Mouse (Mus musculus) kidney, adult 2 months (tissue): ENCODE data around the gene Wbp1l. TPM values are rescaled to one million over a fixed set of nuclear protein-coding genes. Genes with fewer than 3 reads are reported as not detected.
A peak's percentile ranks its signal among the peaks of the same experiment; 100 is the strongest.

Experiments used
- DNase-seq: peaks from one replicate; pipeline ENCODE4 v3.0.0; 2021
- H3K27ac ChIP-seq: fragments of 200-500 bp; 2 replicates; pipeline ENCODE4 v1.5.1; 2012; ENCODE audit warnings: low read depth, low read length, control low read depth, inconsistent platforms; ENCODE audit not compliant: insufficient read depth
- H3K27me3 ChIP-seq: fragments of 200-500 bp; replicated peaks from 2 replicates; pipeline ENCODE4 v1.6.1; 2012; ENCODE audit warnings: mild to moderate bottlenecking, moderate library complexity, low read length, inconsistent platforms; ENCODE audit not compliant: control insufficient read depth, insufficient read depth
- H3K36me3 ChIP-seq: fragments of 200-500 bp; 2 replicates; pipeline ENCODE4 v1.6.1; 2012; ENCODE audit warnings: mild to moderate bottlenecking, moderate library complexity, low read length, inconsistent platforms; ENCODE audit not compliant: control insufficient read depth, insufficient read depth
- H3K4me1 ChIP-seq: fragments of 200-500 bp; 2 replicates; pipeline ENCODE4 v1.6.1; 2011; ENCODE audit warnings: low read length; ENCODE audit not compliant: control insufficient read depth, insufficient read depth
- H3K4me3 ChIP-seq: fragments of 200-500 bp; 2 replicates; pipeline ENCODE4 v1.5.1; 2011; ENCODE audit warnings: mild to moderate bottlenecking, low read depth, low read length, control low read depth; ENCODE audit not compliant: insufficient read depth
- CTCF ChIP-seq: fragments of 200-500 bp; conservative IDR thresholded peaks from 2 replicates; pipeline ENCODE4 v1.5.1; 2011; ENCODE audit warnings: low read depth, mild to moderate bottlenecking, control low read depth, low read length, moderate library complexity, mixed read lengths; ENCODE audit not compliant: insufficient read depth, insufficient read length
- POLR2A ChIP-seq: fragments of 200-500 bp; IDR thresholded peaks from one replicate; pipeline ENCODE4 v1.6.1; 2011; ENCODE audit warnings: low read depth, low read length, control low read depth
- WGBS: fragments of 180-500 bp; shearing (Covaris S2); methylation state at CpG from one replicate; pipeline ENCODE4 v1.1.7; 2018; 5-methylcytosine and 5-hydroxymethylcytosine counted together
- polyA plus RNA-seq: library from polyadenylated mRNA; depleted of rRNA; stranded (reverse); fragments of >200 nt; gene quantifications from 2 replicates; pipeline ENCODE4 v1.2.3, GENCODE M21; 2012

The Wbp1l gene
- polyA plus RNA-seq, 1 experiment = 60.3 TPM

DNA sequence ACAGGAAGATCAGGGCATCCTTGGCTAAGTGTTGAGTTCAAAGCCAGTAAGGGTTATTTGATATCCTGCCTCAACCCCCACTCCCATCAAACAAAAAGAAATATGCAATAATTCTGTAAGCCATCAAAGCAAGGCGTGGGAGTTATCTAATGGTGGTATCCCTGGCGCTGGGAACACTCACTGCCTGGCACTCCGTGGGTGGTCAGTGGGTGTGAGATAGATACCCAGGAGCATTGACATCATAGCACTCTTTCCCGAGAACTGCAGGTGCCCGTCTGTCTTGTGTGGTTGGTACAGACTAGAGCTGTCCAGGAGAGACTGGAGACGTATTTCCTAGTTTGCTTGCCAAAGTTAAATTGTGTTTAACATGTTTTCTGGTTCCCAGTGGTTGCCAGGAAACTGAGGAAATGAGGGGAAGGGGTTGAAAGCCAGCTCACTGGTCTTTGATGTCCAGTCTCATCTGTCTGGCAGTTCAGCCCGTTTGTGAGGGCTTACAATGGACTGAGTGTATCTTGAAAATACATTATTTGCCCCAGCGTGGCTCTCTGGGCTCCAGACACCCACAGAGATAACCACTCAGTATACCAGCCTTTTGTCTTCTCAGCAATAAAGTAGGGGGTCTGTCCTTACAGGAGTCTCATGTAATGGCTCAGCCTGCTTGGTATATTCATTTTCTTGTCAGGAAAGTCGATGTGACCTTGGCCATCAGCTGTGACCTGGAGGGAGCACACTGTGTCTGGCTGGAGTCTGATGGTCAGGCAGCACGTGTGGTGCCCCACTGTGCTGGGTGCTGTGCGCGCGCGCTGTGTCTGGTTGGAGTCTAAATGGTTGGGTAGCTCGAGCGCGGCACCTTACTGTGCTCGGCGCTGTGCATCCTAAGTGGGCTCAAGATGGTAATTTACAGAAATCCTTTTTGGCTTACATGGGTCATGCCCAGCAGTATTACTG lies 22.6 kb downstream of the Wbp1l start:
- no peak overlapping the region for H3K4me3 ChIP-seq
- H3K27ac ChIP-seq = peak overlapping the region; percentile 30
- TF ChIP-seq CTCF = no peak
- no peak for TF ChIP-seq POLR2A
- H3K36me3 ChIP-seq = no peaks in the 10 kb centered on the region
- no peak for DNase-seq
- H3K27me3 ChIP-seq = no peaks in the 10 kb centered on the region
- H3K4me1 ChIP-seq = peaks cover 21% of the 10 kb centered on the region
- WGBS = 62% methylated on average over 19 of the region's 19 CpGs

DNA sequence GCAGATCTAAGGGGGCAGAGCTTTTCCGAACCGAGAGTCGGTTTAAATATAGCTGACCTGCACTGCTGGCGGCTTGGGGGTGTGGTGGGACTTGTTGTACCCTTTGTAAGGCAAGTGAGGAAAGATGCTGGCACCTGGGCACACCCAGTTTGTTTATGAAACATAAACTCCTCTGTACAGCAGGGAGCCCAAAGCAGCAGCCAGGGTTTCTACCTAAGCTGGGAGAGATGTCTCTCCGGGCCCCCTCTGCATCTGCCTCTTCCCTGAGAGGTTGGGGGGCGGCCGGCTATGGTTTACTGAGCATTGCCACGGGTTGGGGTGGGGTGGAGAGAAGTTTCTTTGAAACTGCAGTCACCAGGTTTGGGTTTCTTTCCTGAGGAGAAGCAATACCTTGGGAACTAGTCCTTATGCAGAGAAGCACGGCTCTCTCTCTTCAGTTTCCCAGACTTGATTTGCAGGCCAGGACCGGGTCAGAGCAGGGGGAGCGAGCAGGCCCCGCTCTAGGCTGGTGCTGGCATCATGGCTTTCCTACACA lies 23.8 kb downstream of the Wbp1l start:
- H3K4me3 ChIP-seq = no peak overlapping the region
- DNase-seq = no peak
- H3K27ac ChIP-seq = peak overlapping the region; percentile 41
- no peaks in the 10 kb centered on the region for H3K36me3 ChIP-seq
- H3K27me3 ChIP-seq = no peaks in the 10 kb centered on the region
- peaks cover 21% of the 10 kb centered on the region for H3K4me1 ChIP-seq
- WGBS = 34% methylated on average over 12 of the region's 12 CpGs
- TF ChIP-seq CTCF (no peak), POLR2A (no peak)

DNA sequence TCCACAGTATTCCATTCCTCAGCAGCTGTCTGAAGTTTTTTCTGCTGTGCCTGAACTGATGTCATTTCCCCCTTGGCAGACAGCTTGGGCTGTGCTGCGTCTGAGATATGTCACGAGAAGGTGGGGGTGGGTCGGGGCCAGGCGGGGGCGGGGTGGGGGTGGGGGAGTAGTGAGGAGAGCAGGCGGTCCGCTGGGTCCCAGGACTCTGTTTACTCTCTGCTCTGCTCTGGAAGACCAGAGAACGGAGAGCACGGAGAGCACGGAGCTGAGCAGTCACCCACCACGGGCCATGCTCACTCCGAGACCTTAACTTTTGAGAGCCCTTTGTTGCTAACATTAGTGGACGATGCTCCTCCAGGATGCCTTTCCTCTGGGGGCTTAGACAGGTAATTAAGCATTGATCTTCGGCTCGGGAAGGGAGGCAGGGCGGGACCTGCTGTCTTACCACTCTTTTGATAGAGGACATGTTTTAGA lies 24.3 kb downstream of the Wbp1l start:
- Histone ChIP-seq H3K27ac (peak overlapping the region; percentile 41), H3K27me3 (no peaks in the 10 kb centered on the region), H3K4me1 (peaks cover 21% of the 10 kb centered on the region), H3K36me3 (no peaks in the 10 kb centered on the region), H3K4me3 (peak overlapping the region; percentile 7)
- 18% methylated on average over 16 of the region's 16 CpGs for WGBS
- TF ChIP-seq CTCF (no peak), POLR2A (no peak)
- DNase-seq = peak; percentile 57

DNA sequence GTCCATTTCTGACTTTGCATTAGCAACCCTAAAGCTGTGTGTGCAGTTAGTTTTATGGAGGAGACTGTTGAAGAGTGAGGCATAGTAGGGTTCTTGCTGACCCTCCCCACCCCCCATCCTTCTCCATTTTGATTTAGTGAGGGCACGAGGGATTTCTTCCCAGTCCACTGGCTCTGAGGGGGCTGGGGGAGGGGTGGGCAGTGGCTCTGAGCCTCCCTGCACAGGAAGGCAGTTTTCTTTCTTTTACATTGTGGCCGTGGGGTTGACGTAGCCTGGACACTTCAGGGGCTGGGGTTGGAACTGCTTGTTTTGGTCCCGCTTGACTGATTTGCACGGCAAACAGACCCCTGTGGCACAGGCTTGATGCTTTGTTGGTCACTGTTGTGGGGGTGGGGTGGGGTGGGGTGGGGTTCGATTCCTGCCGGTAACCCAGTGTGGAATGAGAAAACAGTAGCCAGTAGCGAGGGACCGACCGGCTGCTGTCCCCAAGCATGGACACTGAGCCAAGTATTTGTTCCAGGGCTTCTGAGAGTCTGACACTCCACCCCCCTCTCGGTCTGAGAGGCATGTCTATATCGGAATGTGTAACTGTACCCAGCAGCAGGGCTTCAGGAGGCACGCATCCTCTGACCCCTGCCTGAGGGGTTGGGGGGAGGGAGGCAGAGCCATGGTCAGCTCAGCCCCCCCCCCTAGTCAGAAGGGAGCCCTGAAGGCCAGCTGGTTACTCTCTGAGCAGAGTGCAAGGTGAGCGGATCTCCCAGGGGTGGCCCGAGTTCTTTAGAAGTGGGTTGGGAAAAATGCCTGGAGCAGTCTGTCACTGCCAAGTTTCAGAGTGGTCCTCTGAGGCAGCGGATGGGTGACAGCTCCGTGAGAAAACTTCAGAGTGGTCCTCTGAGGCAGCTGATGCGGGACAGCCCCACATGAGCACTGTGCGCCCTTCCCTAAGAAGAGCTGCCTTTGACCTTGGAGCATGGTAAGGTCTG lies 25.2 kb downstream of the Wbp1l start:
- Histone ChIP-seq H3K4me3 (peak overlapping the region; percentile 7), H3K27me3 (no peaks in the 10 kb centered on the region), H3K27ac (peak overlapping the region; percentile 49), H3K36me3 (no peaks in the 10 kb centered on the region), H3K4me1 (peaks cover 21% of the 10 kb centered on the region)
- TF ChIP-seq CTCF (no peak), POLR2A (no peak)
- DNase-seq = peak; percentile 72
- 26% methylated on average over 19 of the region's 19 CpGs for WGBS

DNA sequence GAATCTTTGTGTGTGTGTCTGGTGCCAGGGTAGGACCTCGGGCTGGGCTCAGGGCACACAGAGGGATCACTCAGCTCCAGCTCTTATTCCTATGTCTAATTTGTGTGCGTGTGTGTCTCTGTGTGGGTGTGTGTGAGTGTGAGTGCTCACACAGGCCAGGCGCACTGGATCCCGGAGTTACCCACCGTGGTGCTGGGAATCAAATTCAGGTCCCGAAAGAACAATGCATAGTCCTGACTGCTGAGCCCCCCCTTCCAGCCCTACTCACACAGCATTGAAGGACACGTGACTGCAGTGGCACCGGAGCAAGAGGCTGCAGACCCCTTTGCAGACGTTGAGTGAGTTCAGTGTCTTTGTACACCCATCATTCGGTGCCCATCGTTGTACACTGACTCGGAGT lies 26.1 kb downstream of the Wbp1l start:
- DNase-seq = no peak
- Histone ChIP-seq H3K4me1 (peaks cover 25% of the 10 kb centered on the region), H3K27ac (no peak overlapping the region), H3K36me3 (no peaks in the 10 kb centered on the region), H3K4me3 (no peak overlapping the region), H3K27me3 (no peaks in the 10 kb centered on the region)
- TF ChIP-seq CTCF = no peak
- no peak for TF ChIP-seq POLR2A
- 93% methylated on average over 12 of the region's 12 CpGs for WGBS

DNA sequence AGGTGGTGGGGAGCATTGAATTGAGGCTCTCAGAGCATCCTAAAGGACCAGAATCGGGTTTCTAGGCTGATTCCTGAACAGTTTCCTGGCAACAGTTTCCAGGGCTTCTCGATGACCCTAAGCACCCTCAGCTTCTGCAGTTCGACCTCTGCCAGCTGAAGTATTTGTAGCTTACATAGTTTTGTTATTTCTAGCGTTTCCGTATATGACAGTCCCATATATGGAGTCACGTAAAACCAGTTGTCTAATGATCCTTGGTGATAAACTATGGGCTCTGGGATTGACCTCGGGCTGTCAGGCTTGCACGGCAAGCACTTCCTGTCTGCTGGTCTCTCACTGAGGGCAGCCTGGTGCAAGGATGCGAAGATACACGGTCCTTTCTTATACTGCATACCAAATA lies 26.6 kb downstream of the Wbp1l start:
- WGBS = 47% methylated on average over 10 of the region's 10 CpGs
- TF ChIP-seq CTCF = no peak
- no peak for TF ChIP-seq POLR2A
- no peak overlapping the region for H3K4me3 ChIP-seq
- H3K36me3 ChIP-seq = no peaks in the 10 kb centered on the region
- peaks cover 25% of the 10 kb centered on the region for H3K4me1 ChIP-seq
- DNase-seq = no peak
- H3K27ac ChIP-seq = no peak overlapping the region
- H3K27me3 ChIP-seq = no peaks in the 10 kb centered on the region
